In the genomic region with DNA sequence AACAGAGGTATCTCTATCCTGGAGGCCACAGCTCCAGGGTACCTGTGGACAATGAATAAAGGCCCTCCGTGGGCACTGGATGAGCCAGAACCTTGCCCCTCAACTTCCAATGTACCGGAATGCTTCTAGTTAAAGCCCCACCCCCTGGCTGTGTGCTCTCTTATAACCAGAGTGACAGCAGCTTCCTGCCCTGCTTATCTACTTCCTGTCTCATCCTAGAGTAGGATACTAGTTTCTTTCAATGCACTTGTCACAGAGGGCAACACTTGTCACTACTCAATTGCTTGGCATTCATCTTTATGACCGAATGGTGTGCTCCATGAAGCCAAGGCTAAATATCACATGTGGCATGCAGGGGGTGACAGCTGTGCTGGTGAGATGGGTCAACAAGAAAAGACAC, we compare ENCODE assay signal across 25 mouse cellular contexts. TPM values are rescaled to one million over a fixed set of nuclear protein-coding genes. Genes with fewer than 3 reads are reported as not detected.
DNase-seq lines count a peak whose midpoint lies in the region; ATAC-seq and TF ChIP-seq lines count a peak whose summit lies in the region.
"Had no signal": no experiment of that assay in that cellular context is flagged by ENCODE, and none has a peak within 500 bp of the region (broad histone marks: within the 10 kb centered on the region; RNA-seq: fewer than 3 reads in every experiment).

No protein-coding gene starts in this region.

- DNase-seq in induced T-regulatory cell, adult 2 months (ENCODE audit: low read depth): peak; percentile 78
- DNase-seq in thymus, adult 2 months: peak; percentile 61
- no peak for DNase-seq in cerebellum, postnatal 36 days
- no peak for DNase-seq in layer of hippocampus, adult 11-12 months (ENCODE audit: low spot score)
- DNase-seq: adrenal gland, adult 2 months; cerebellum, adult 11 months; cerebellum, postnatal 14 days; kidney, adult 8-10 months; lung, embryonic 14.5 days; right cerebral cortex, adult 18-20 months had no signal

- WGBS in thymus, adult 2 months: 15% methylated on average over 3 of the region's 3 CpGs
- WGBS in intestine, postnatal 0 days: 61% methylated on average over 3 of the region's 3 CpGs
- WGBS in forebrain, embryonic 12.5 days: 84% methylated on average over 3 of the region's 3 CpGs

- H3K27ac ChIP-seq in thymus, adult 2 months (ENCODE audit: control insufficient read depth, insufficient read depth, low read length): peak overlapping the region; percentile 79
- no peak overlapping the region for H3K27ac ChIP-seq in intestine, postnatal 0 days (ENCODE audit: low read depth, low read length)
- no peak overlapping the region for H3K27ac ChIP-seq in forebrain, embryonic 12.5 days
- H3K27ac ChIP-seq: embryonic facial prominence, embryonic 12.5 days; hindbrain, embryonic 15.5 days; limb, embryonic 15.5 days had no signal

- H3K9ac ChIP-seq in intestine, postnatal 0 days (ENCODE audit: low read depth, low read length): no peak overlapping the region
- no peak overlapping the region for H3K9ac ChIP-seq in forebrain, embryonic 12.5 days
- H3K9ac ChIP-seq: embryonic facial prominence, embryonic 12.5 days; heart, embryonic 12.5 days; hindbrain, embryonic 15.5 days; limb, embryonic 15.5 days; lung, embryonic 14.5 days had no signal

- peaks cover 100% of the 10 kb centered on the region for H3K4me1 ChIP-seq in megakaryocyte, embryonic 14.5 days
- peaks cover 62% of the 10 kb centered on the region for H3K4me1 ChIP-seq in thymus, adult 2 months (replicated peaks; ENCODE audit: control insufficient read depth, insufficient read depth, low read length)
- H3K4me1 ChIP-seq in intestine, postnatal 0 days (replicated peaks; ENCODE audit: control insufficient read depth, insufficient read depth, low read length): no peaks in the 10 kb centered on the region
- no peaks in the 10 kb centered on the region for H3K4me1 ChIP-seq in forebrain, embryonic 12.5 days
- H3K4me1 ChIP-seq: embryonic facial prominence, embryonic 12.5 days; hindbrain, embryonic 15.5 days; limb, embryonic 15.5 days had no signal

- TF ChIP-seq POLR2A in thymus, adult 2 months (IDR thresholded peaks at IDR 0.05; ENCODE audit: control insufficient read depth, extremely low read depth, insufficient read depth, low read length, poor library complexity): no peak

- no peak for TF ChIP-seq CTCF in thymus, adult 2 months (IDR thresholded peaks at IDR 0.05; ENCODE audit: borderline replicate concordance, control insufficient read depth, extremely low read depth, insufficient read depth, low read length, poor library complexity)
- TF ChIP-seq CTCF in intestine, postnatal 0 days (IDR thresholded peaks at IDR 0.05; ENCODE audit: low read depth): no peak

- ATAC-seq in megakaryocyte, adult 5-6 weeks (ENCODE audit: poor library complexity, severe bottlenecking): no peak
- no peak for ATAC-seq in intestine, postnatal 0 days
- ATAC-seq in forebrain, embryonic 12.5 days (ENCODE audit: low FRiP score): no peak
- ATAC-seq: forebrain, embryonic 16.5 days; midbrain, embryonic 16.5 days had no signal

- no peaks in the 10 kb centered on the region for H3K27me3 ChIP-seq in megakaryocyte, embryonic 14.5 days (replicated peaks)
- H3K27me3 ChIP-seq in thymus, adult 2 months (ENCODE audit: control insufficient read depth, insufficient read depth, low read length): no peaks in the 10 kb centered on the region; the same call in 1 of the 2 replicates
- H3K27me3 ChIP-seq in intestine, postnatal 0 days (replicated peaks; ENCODE audit: control insufficient read depth, insufficient read depth, low read length): no peaks in the 10 kb centered on the region
- peaks cover 3% of the 10 kb centered on the region; the same call in 1 of the 2 replicates for H3K27me3 ChIP-seq in forebrain, embryonic 12.5 days
- H3K27me3 ChIP-seq: embryonic facial prominence, embryonic 12.5 days; heart, embryonic 12.5 days; hindbrain, embryonic 15.5 days; limb, embryonic 15.5 days had no signal

- H3K4me3 ChIP-seq in megakaryocyte, embryonic 14.5 days (replicated peaks): peak overlapping the region; percentile 86
- no peak overlapping the region for H3K4me3 ChIP-seq in thymus, adult 2 months (ENCODE audit: control insufficient read depth, insufficient read depth, low read length)
- no peak overlapping the region for H3K4me3 ChIP-seq in intestine, postnatal 0 days (ENCODE audit: low read depth, low read length)
- H3K4me3 ChIP-seq in forebrain, embryonic 12.5 days (replicated peaks): no peak overlapping the region
- H3K4me3 ChIP-seq: embryonic facial prominence, embryonic 12.5 days; heart, embryonic 12.5 days; hindbrain, embryonic 15.5 days; limb, embryonic 15.5 days had no signal

- no peak overlapping the region for H3K4me2 ChIP-seq in intestine, postnatal 0 days (replicated peaks; ENCODE audit: low read depth)
- no peak overlapping the region for H3K4me2 ChIP-seq in forebrain, embryonic 12.5 days
- H3K4me2 ChIP-seq: embryonic facial prominence, embryonic 12.5 days; heart, embryonic 12.5 days; hindbrain, embryonic 15.5 days; limb, embryonic 15.5 days; lung, embryonic 14.5 days had no signal

- peaks cover 78% of the 10 kb centered on the region for H3K36me3 ChIP-seq in megakaryocyte, embryonic 14.5 days (replicated peaks; ENCODE audit: low read length)
- H3K36me3 ChIP-seq in thymus, adult 2 months (ENCODE audit: control insufficient read depth, insufficient read depth, low read length): peaks cover 11% of the 10 kb centered on the region
- no peaks in the 10 kb centered on the region for H3K36me3 ChIP-seq in intestine, postnatal 0 days (ENCODE audit: control insufficient read depth, insufficient read depth)
- H3K36me3 ChIP-seq in forebrain, embryonic 12.5 days (replicated peaks): no peaks in the 10 kb centered on the region
- H3K36me3 ChIP-seq: embryonic facial prominence, embryonic 12.5 days; heart, embryonic 12.5 days; hindbrain, embryonic 15.5 days; limb, embryonic 15.5 days had no signal

- H3K9me3 ChIP-seq in megakaryocyte, embryonic 14.5 days: no peaks in the 10 kb centered on the region
- no peaks in the 10 kb centered on the region for H3K9me3 ChIP-seq in intestine, postnatal 0 days (ENCODE audit: control insufficient read depth)
- no peaks in the 10 kb centered on the region for H3K9me3 ChIP-seq in forebrain, embryonic 12.5 days
- H3K9me3 ChIP-seq: embryonic facial prominence, embryonic 12.5 days; heart, embryonic 12.5 days; hindbrain, embryonic 15.5 days; limb, embryonic 15.5 days had no signal

RNA-seq across cellular contexts. Expression of a gene that starts 17.7 kb away (rescaled TPM):
- 4.8 and 7.7 TPM in 2 replicates for polyA plus RNA-seq in megakaryocyte, embryonic 14.5 days (2012; ENCODE audit: insufficient read depth, low replicate concordance)
- total RNA-seq in megakaryocyte, adult 5-6 weeks (2015): 33.9 and 37.2 TPM in 2 replicates
- total RNA-seq in megakaryocyte, adult 5-6 weeks (2017): 68.7 and 77.1 TPM in 2 replicates
- polyA plus RNA-seq in thymus, adult 2 months (2012; rRNA removed): 23.9 and 36.8 TPM in 2 replicates
- polyA plus RNA-seq in intestine, postnatal 0 days (2015; fragmentation: Nextera tagmentation; extraction: Ambion mirVana): 1.2 TPM in 2 replicates
- polyA plus RNA-seq in forebrain, embryonic 12.5 days (2016; fragmentation: Nextera tagmentation; extraction: Ambion mirVana): 0.54 and 0.63 TPM in 2 replicates

RNA-seq across cellular contexts. Expression of a gene that starts 47.4 kb away (rescaled TPM):
- not detected in 2 replicates for polyA plus RNA-seq in megakaryocyte, embryonic 14.5 days (2012; ENCODE audit: insufficient read depth, low replicate concordance)
- 0.34 TPM in 1 of 2 replicates, not detected in the other for total RNA-seq in megakaryocyte, adult 5-6 weeks (2015)
- 0.07 TPM in 1 of 2 replicates, not detected in the other for total RNA-seq in megakaryocyte, adult 5-6 weeks (2017)
- 7.4 and 16.1 TPM in 2 replicates for polyA plus RNA-seq in thymus, adult 2 months (2012; rRNA removed)
- 70.6 and 72.0 TPM in 2 replicates for polyA plus RNA-seq in intestine, postnatal 0 days (2015; fragmentation: Nextera tagmentation; extraction: Ambion mirVana)
- 0.11 and 0.47 TPM in 2 replicates for polyA plus RNA-seq in forebrain, embryonic 12.5 days (2016; fragmentation: Nextera tagmentation; extraction: Ambion mirVana)
- total RNA-seq: adrenal gland, adult 2 months; gastrocnemius, adult 18-20 months; heart, postnatal 25 days; layer of hippocampus, postnatal 14 days had no signal
- polyA plus RNA-seq: adrenal gland, adult 2 months; brain, embryonic 14.5 days; forebrain, embryonic 16.5 days; heart, embryonic 12.5 days; midbrain, embryonic 16.5 days; neural tube, embryonic 11.5 days had no signal

Comparison
In these comparisons a context has a peak if more than half of its experiments do, and no peak if none do; other contexts are left out.
1. DNase-seq: peak in induced T-regulatory cell, adult 2 months (single experiment) and thymus, adult 2 months (single experiment); none in cerebellum, postnatal 36 days (0 of 2) and layer of hippocampus, adult 11-12 months (single experiment).